Mouse (Mus musculus) frontal cortex, postnatal 10 days (tissue): ENCODE measurements around the gene Gm32802.
A peak's percentile ranks its signal among the peaks of the same experiment; 100 is the strongest.
"Not testable (repeated sequence)": the region's sequence is repeated elsewhere in the genome, so short reads cannot be mapped to it uniquely, and the experiment has no call there.

Experiments used
- DNase-seq, 2 experiments: peaks; one replicate each; pipeline ENCODE4 v3.0.0; 2022; ENCODE audit warnings: low spot score in 2 of 2, mixed read lengths in 1 of 2

The Gm32802 gene

GRCm38 (mm10) chr10:118258388-118258787 lies at the start of gene Gm32802:
TSS of gene Gm32802 (plus strand) at chr10:118258688.
- not testable (repeated sequence) for DNase-seq

- DNase-seq: not testable (repeated sequence)
These were observed 42.6 kb upstream of the Gm32802 start for GRCm38 (mm10) chr10:118215719-118216393.

- not testable (repeated sequence) for DNase-seq
These were observed 30.9 kb upstream of the Gm32802 start for GRCm38 (mm10) chr10:118227629-118228028.

DNA sequence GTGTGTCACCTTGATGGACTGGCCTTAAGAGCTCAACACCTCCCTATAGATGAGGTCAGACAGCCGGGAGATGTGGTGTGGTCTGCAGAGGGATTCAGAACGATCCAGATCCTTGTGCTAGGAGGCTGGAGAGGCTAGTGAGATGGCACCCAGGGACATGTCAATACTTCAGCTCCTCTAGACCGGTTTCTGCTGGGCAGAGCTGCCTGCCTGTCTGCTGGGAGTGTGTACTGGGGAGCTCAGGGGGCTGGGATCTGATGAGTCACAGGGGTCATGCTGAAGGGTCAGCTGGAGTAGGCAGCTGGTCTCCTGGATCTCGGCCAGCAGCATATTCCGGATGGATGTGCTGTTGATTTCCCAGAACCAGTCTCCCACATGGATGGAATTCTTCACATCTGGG lies 25.9 kb upstream of the Gm32802 start:
- DNase-seq: not testable (repeated sequence)

- DNase-seq: not testable (repeated sequence)
These were observed 17.8 kb upstream of the Gm32802 start, which contains the start of gene Gm32717 for GRCm38 (mm10) chr10:118240680-118241079. TSS of gene Gm32717 (minus strand) at chr10:118240780.

DNA sequence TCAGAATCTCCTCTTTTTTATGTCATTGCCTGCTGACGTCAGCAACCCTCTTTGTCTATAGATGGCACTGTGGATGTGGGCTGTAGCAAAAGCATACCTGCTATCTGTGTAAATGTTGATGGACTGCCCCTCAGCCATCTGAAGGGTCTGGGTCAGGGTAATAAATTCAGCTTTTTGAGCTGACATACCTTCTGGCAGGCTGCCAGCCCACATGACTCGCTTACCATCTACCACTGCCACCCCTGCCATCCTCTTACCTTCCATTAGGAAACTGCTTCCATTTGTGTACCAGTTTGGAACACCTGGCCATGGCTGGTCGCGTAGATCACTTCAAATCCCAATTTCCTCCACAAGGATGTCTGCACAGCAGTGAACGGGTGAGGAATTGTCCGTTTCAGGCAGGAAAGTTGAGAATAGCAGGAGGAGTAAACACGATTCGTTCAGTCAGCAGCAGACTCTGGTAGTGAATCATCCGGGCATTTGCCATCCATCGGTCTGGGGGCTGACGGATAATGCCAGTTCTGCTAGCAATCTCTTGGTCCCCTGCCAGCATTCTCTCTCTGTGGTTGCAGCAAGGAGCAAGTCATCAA lies 9.4 kb upstream of the Gm32802 start:
- peak in 1 of 2 experiments; percentile 5 for DNase-seq

DNA sequence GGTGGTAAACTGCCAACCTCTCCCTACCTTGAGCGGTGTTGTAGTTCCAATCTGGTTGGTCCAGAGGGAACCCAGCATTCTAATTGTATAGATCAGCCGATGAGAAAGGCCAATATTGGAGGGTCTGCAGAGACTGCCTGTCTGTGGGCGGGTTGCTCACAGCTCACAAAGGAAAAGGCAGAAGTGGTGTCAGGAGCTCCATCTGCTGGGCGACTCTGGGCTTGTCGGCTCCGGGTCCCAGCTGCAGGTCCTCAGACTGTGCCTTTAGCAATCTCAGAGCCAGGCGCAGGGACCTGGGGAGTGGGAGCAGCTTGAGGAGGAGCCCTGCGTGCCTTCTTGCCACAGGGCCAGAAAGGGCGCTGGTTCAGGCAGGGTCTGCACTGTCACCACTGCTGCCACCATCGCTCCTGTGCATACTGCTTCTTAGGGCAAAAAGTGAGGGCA lies 7.6 kb upstream of the Gm32802 start:
- DNase-seq: peak in 1 of 2 experiments; percentile 21

GRCm38 (mm10) chr10:118268812-118269211 lies 10.3 kb downstream of the Gm32802 start:
- DNase-seq: not testable (repeated sequence)

DNA sequence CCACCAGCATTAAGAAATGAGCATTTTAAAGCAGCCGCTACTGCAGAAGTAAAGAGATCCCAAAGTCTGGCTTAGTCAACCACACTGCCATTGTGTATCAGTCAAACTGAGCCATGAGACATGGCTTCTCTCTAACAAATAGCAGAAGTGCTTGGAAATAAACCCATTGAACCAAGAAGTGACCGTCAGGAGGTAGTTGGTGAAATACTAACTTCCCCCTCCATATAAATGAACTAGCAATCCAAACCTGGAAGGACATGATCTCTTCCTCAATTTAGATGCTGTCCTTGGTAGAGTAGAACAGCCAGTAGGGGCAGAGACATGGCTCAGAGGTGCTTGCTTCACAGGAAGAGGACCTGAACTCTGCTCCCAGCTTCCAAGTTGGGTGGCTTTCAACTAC lies 12.9 kb downstream of the Gm32802 start:
- not testable (repeated sequence) for DNase-seq

- not testable (repeated sequence) for DNase-seq
These were observed 19.6 kb downstream of the Gm32802 start for GRCm38 (mm10) chr10:118278069-118278468.

GRCm38 (mm10) chr10:118282565-118282964 lies 24.1 kb downstream of the Gm32802 start:
- not testable (repeated sequence) for DNase-seq

DNA sequence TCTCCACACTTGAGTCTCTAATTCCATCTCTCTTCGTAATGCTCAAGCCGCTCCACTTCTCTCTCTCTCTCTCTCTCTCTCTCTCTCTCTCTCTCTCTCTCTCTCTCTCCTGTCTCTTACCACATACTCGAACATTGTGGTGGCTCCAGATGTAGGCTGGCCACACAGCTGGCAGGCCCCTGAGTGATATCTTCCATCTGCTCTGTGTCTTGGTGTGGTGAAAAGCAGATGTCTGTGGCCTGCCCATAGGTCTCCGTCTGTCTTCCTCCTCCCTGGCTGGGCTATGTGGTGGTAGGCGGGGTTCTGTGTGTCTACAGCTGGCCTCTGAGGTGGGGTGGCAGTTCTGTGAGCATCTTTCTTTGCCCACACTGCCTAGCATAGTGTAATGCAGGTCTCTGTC lies 24.5 kb downstream of the Gm32802 start:
- DNase-seq: not testable (repeated sequence)

DNA sequence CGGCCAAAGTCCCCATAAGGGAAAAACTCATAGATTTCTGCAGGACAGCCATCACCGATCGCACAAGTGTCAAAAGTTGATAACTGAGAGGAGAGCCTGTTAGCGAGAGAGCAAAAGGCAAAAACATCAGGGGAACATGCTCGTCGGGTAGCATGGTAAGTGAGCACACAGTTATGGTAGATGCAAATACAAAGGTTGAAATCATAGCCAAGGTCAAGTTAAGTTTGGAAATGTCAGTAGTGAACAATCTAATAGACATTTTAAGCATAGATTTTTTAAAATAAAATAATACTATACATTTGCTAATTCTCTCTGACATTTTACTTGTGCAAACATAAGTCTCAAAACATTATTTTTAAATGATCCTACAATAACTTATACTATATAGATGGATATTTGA lies 36.5 kb downstream of the Gm32802 start, which contains the start of gene Iltifb:
Gene Iltifb (minus strand): TSS at position 101 of the 400 bp plus-strand sequence.
- DNase-seq: no peak

- not testable (repeated sequence) for DNase-seq
These were observed 43.6 kb downstream of the Gm32802 start for GRCm38 (mm10) chr10:118302133-118302532.
